Mouse (Mus musculus): ENCODE data around the gene Rsf1. TPM values are rescaled to one million over a fixed set of nuclear protein-coding genes. Genes with fewer than 3 reads are reported as not detected.

Rsf1 gene
- total and polyA plus RNA-seq, 3 experiments, result 14.2 to 58.5 (median 33.4) TPM

GRCm38 (mm10) chr7:97563576-97563975, 16.1 kb upstream of the Rsf1 start:
- DNase-seq (ENCODE audit: low spot score), result no peak
- no peaks in the 10 kb centered on the region for H3K36me3 ChIP-seq (replicated peaks)
- ATAC-seq (ENCODE audit: extremely low read depth, insufficient number of reproducible peaks, low FRiP score, poor library complexity, severe bottlenecking), result no peak
- no peaks in the 10 kb centered on the region for H3K27me3 ChIP-seq (ENCODE audit: insufficient read depth, low read length)
- no peaks in the 10 kb centered on the region for H3K4me1 ChIP-seq (ENCODE audit: insufficient read depth, low read depth, low read length)
- no peaks in the 10 kb centered on the region for H3K9me3 ChIP-seq (replicated peaks)
- TF ChIP-seq GATA1 (IDR thresholded peaks at IDR 0.05; ENCODE audit: borderline replicate concordance, low read length), result no peak
- TF ChIP-seq CTCF (IDR thresholded peaks at IDR 0.05; ENCODE audit: low read depth, low read length), result no peak
- TF ChIP-seq TAL1 (conservative IDR thresholded peaks at IDR 0.05; ENCODE audit: low read depth, low read length), result no peak
- TF ChIP-seq GATA2 (IDR thresholded peaks at IDR 0.05; ENCODE audit: borderline replicate concordance, low read depth, low read length), result no peak
- TF ChIP-seq POLR2AphosphoS5 (IDR thresholded peaks at IDR 0.05; ENCODE audit: insufficient replicate concordance, low read depth, low read length), result no peak
- H3K4me3 ChIP-seq (ENCODE audit: low read depth, low read length), result no peak overlapping the region

DNA sequence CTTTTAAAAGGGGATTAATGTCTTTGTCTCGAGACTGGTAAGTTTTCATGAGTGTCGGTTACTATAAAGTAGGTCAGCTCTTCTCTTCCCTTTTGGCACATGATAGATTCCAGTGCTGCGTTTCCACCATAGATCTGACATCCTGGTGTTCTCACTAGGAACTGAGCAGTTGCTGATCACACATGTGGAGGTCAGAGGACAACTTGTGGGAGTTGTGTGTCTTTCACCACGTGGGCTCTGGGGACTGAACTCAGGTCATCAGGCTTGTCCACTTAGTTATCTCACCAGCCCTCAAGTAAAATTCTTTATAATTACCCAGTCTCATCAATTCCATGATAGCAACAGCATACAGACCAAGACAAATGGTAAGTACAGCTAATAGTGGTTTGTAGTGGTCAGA, 10.3 kb upstream of the Rsf1 start:
- no peak overlapping the region for H3K4me3 ChIP-seq (ENCODE audit: low read depth, low read length)
- no peaks in the 10 kb centered on the region for H3K9me3 ChIP-seq (replicated peaks)
- peaks cover 2% of the 10 kb centered on the region; the same call in 1 of the 2 replicates for H3K4me1 ChIP-seq (ENCODE audit: insufficient read depth, low read depth, low read length)
- DNase-seq (ENCODE audit: low spot score), result no peak
- H3K27me3 ChIP-seq (ENCODE audit: insufficient read depth, low read length), result no peaks in the 10 kb centered on the region
- H3K36me3 ChIP-seq (replicated peaks), result peaks cover 6% of the 10 kb centered on the region
- TF ChIP-seq GATA2 (IDR thresholded peaks at IDR 0.05; ENCODE audit: borderline replicate concordance, low read depth, low read length) (no peak), GATA1 (IDR thresholded peaks at IDR 0.05; ENCODE audit: borderline replicate concordance, low read length) (no peak), TAL1 (conservative IDR thresholded peaks at IDR 0.05; ENCODE audit: low read depth, low read length) (no peak), POLR2AphosphoS5 (IDR thresholded peaks at IDR 0.05; ENCODE audit: insufficient replicate concordance, low read depth, low read length) (no peak), CTCF (IDR thresholded peaks at IDR 0.05; ENCODE audit: low read depth, low read length) (no peak)
- no peak for ATAC-seq (ENCODE audit: extremely low read depth, insufficient number of reproducible peaks, low FRiP score, poor library complexity, severe bottlenecking)

DNA sequence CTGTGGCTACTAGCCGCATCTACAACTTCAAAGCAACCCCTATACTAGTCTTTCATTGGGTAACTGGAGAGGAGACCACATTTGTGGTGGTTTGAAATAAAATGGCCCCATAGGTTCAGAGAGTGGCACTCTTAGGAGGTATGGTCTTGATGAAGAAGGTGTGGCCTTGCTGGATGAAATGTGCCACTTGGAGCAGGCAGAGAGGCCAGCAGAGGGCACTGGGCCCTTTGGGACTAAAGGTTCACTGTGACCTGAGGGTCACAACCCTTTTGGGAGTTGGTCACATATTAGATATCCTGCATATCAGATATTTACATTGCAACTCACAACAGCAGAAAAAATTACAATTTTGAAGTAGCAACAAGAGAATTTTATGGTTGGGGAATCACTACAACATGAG, 9.3 kb upstream of the Rsf1 start:
- Histone ChIP-seq H3K36me3 (replicated peaks) (peaks cover 13% of the 10 kb centered on the region), H3K27me3 (ENCODE audit: insufficient read depth, low read length) (no peaks in the 10 kb centered on the region), H3K4me1 (ENCODE audit: insufficient read depth, low read depth, low read length) (peaks cover 2% of the 10 kb centered on the region; the same call in 1 of the 2 replicates), H3K9me3 (replicated peaks) (no peaks in the 10 kb centered on the region), H3K4me3 (ENCODE audit: low read depth, low read length) (no peak overlapping the region)
- ATAC-seq (ENCODE audit: extremely low read depth, insufficient number of reproducible peaks, low FRiP score, poor library complexity, severe bottlenecking) (peak; percentile 4; the same call in 1 of the 2 replicates), DNase-seq (ENCODE audit: low spot score) (no peak)
- no peak for TF ChIP-seq CTCF (IDR thresholded peaks at IDR 0.05; ENCODE audit: low read depth, low read length)
- TF ChIP-seq GATA1 (IDR thresholded peaks at IDR 0.05; ENCODE audit: borderline replicate concordance, low read length), result no peak
- TF ChIP-seq TAL1 (conservative IDR thresholded peaks at IDR 0.05; ENCODE audit: low read depth, low read length), result no peak
- no peak for TF ChIP-seq GATA2 (IDR thresholded peaks at IDR 0.05; ENCODE audit: borderline replicate concordance, low read depth, low read length)
- no peak for TF ChIP-seq POLR2AphosphoS5 (IDR thresholded peaks at IDR 0.05; ENCODE audit: insufficient replicate concordance, low read depth, low read length)

DNA sequence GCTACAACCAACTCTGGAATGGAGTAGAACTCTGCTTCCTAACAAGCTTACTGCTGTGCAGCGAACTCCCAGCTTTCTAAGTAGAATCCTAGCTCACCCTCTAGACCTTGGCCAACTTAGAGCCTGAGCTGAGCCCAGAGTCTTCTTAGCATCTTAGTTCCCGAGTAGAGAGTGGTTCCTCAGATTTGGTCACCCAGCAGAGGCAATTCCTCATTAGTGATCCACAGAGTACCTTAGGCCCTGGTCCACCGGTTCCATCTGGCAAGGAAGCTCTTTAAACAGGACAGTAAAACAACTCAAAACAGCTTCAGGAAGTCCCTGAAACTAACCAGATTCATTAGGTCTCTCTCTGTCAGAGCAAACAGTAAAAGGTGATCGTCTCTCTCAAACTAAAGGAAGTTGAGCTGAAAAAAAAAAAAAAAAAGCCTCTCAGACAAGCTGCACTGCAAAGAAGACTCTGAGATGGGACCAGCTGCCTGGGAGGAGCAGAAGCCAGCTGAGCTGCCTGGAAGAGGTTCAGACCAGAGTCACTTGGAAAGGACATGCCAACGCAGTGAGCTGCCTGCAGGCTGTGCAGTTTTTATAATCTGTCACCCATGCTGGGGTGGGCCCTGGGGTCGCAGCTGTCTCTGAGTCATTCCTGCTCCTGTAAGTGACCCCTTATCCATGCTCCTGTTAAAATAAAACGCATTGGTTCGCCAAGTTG, 1.2 kb upstream of the Rsf1 start:
- peaks cover 15% of the 10 kb centered on the region for H3K36me3 ChIP-seq (replicated peaks)
- H3K27me3 ChIP-seq (ENCODE audit: insufficient read depth, low read length), result no peaks in the 10 kb centered on the region
- ATAC-seq (ENCODE audit: extremely low read depth, insufficient number of reproducible peaks, low FRiP score, poor library complexity, severe bottlenecking), result no peak
- H3K9me3 ChIP-seq (replicated peaks), result no peaks in the 10 kb centered on the region
- peaks cover 17% of the 10 kb centered on the region for H3K4me1 ChIP-seq (ENCODE audit: insufficient read depth, low read depth, low read length)
- DNase-seq (ENCODE audit: low spot score), result no peak
- TF ChIP-seq CTCF (IDR thresholded peaks at IDR 0.05; ENCODE audit: low read depth, low read length), result no peak
- no peak for TF ChIP-seq POLR2AphosphoS5 (IDR thresholded peaks at IDR 0.05; ENCODE audit: insufficient replicate concordance, low read depth, low read length)
- TF ChIP-seq TAL1 (conservative IDR thresholded peaks at IDR 0.05; ENCODE audit: low read depth, low read length), result no peak
- TF ChIP-seq GATA2 (IDR thresholded peaks at IDR 0.05; ENCODE audit: borderline replicate concordance, low read depth, low read length), result no peak
- TF ChIP-seq GATA1 (IDR thresholded peaks at IDR 0.05; ENCODE audit: borderline replicate concordance, low read length), result no peak
- peak overlapping the region; percentile 96 for H3K4me3 ChIP-seq (ENCODE audit: low read depth, low read length)

- Histone ChIP-seq H3K9me3 (replicated peaks) (no peaks in the 10 kb centered on the region), H3K4me1 (ENCODE audit: insufficient read depth, low read depth, low read length) (peaks cover 25% of the 10 kb centered on the region), H3K27me3 (ENCODE audit: insufficient read depth, low read length) (no peaks in the 10 kb centered on the region), H3K4me3 (ENCODE audit: low read depth, low read length) (peak overlapping the region; percentile 96), H3K36me3 (replicated peaks) (peaks cover 8% of the 10 kb centered on the region)
- DNase-seq (ENCODE audit: low spot score) (peak; percentile 59), ATAC-seq (ENCODE audit: extremely low read depth, insufficient number of reproducible peaks, low FRiP score, poor library complexity, severe bottlenecking) (no peak)
- no peak for TF ChIP-seq POLR2AphosphoS5 (IDR thresholded peaks at IDR 0.05; ENCODE audit: insufficient replicate concordance, low read depth, low read length)
- TF ChIP-seq GATA2 (IDR thresholded peaks at IDR 0.05; ENCODE audit: borderline replicate concordance, low read depth, low read length), result no peak
- no peak for TF ChIP-seq GATA1 (IDR thresholded peaks at IDR 0.05; ENCODE audit: borderline replicate concordance, low read length)
- TF ChIP-seq CTCF (IDR thresholded peaks at IDR 0.05; ENCODE audit: low read depth, low read length), result no peak
- no peak for TF ChIP-seq TAL1 (conservative IDR thresholded peaks at IDR 0.05; ENCODE audit: low read depth, low read length)
These were observed 520 bp downstream of the Rsf1 start for GRCm38 (mm10) chr7:97579976-97580842.

- ATAC-seq (ENCODE audit: extremely low read depth, insufficient number of reproducible peaks, low FRiP score, poor library complexity, severe bottlenecking) (peak; percentile 59), DNase-seq (ENCODE audit: low spot score) (peak; percentile 70)
- H3K27me3 ChIP-seq (ENCODE audit: insufficient read depth, low read length), result no peaks in the 10 kb centered on the region
- TF ChIP-seq TAL1 (conservative IDR thresholded peaks at IDR 0.05; ENCODE audit: low read depth, low read length) (no peak), GATA1 (IDR thresholded peaks at IDR 0.05; ENCODE audit: borderline replicate concordance, low read length) (no peak), POLR2AphosphoS5 (IDR thresholded peaks at IDR 0.05; ENCODE audit: insufficient replicate concordance, low read depth, low read length) (no peak), GATA2 (IDR thresholded peaks at IDR 0.05; ENCODE audit: borderline replicate concordance, low read depth, low read length) (no peak), CTCF (IDR thresholded peaks at IDR 0.05; ENCODE audit: low read depth, low read length) (no peak)
- no peaks in the 10 kb centered on the region for H3K9me3 ChIP-seq (replicated peaks)
- H3K4me3 ChIP-seq (ENCODE audit: low read depth, low read length), result peak overlapping the region; percentile 96
- H3K36me3 ChIP-seq (replicated peaks), result peaks cover 5% of the 10 kb centered on the region
- H3K4me1 ChIP-seq (ENCODE audit: insufficient read depth, low read depth, low read length), result peaks cover 29% of the 10 kb centered on the region
These were observed 1.1 kb downstream of the Rsf1 start for GRCm38 (mm10) chr7:97580843-97581214.
